Mouse (Mus musculus): ENCODE results near the gene Lrrc4c. TPM values are rescaled to one million over a fixed set of nuclear protein-coding genes. Genes with fewer than 3 reads are reported as not detected.

Gene Lrrc4c
- polyA plus RNA-seq, 1 experiment = not detected

GRCm38 (mm10) chr2:96949531-96949930 lies 631.6 kb downstream of the Lrrc4c start:
- Histone ChIP-seq H3K27ac (ENCODE audit: insufficient read depth, low read length) (no peak overlapping the region), H3K4me3 (ENCODE audit: low read depth, low read length) (no peak overlapping the region), H3K4me1 (ENCODE audit: control insufficient read depth, insufficient read depth, low read length) (no peaks in the 10 kb centered on the region), H3K9me3 (replicated peaks; ENCODE audit: control insufficient read depth, insufficient read depth, low read length, poor library complexity, severe bottlenecking) (no peaks in the 10 kb centered on the region), H3K9ac (ENCODE audit: low read depth, poor library complexity, severe bottlenecking) (no peak overlapping the region), H3K36me3 (ENCODE audit: control insufficient read depth, insufficient read depth, low read length, poor library complexity, severe bottlenecking) (no peaks in the 10 kb centered on the region), H3K27me3 (ENCODE audit: control insufficient read depth, insufficient read depth, low read length, poor library complexity, severe bottlenecking) (no peaks in the 10 kb centered on the region)
- no peak for TF ChIP-seq POLR2A (IDR thresholded peaks at IDR 0.05; ENCODE audit: insufficient read depth, low read length)
- no peak for TF ChIP-seq CTCF (IDR thresholded peaks at IDR 0.05; ENCODE audit: low read depth, low read length)
- TF ChIP-seq EP300 (IDR thresholded peaks at IDR 0.05; ENCODE audit: insufficient read depth, low read depth, low read length) = no peak

GRCm38 (mm10) chr2:96999521-96999920 lies 681.6 kb downstream of the Lrrc4c start:
- no peaks in the 10 kb centered on the region for H3K36me3 ChIP-seq (ENCODE audit: control insufficient read depth, insufficient read depth, low read length, poor library complexity, severe bottlenecking)
- no peak overlapping the region for H3K27ac ChIP-seq (ENCODE audit: insufficient read depth, low read length)
- no peaks in the 10 kb centered on the region for H3K9me3 ChIP-seq (replicated peaks; ENCODE audit: control insufficient read depth, insufficient read depth, low read length, poor library complexity, severe bottlenecking)
- TF ChIP-seq CTCF (IDR thresholded peaks at IDR 0.05; ENCODE audit: low read depth, low read length) (no peak), EP300 (IDR thresholded peaks at IDR 0.05; ENCODE audit: insufficient read depth, low read depth, low read length) (no peak), POLR2A (IDR thresholded peaks at IDR 0.05; ENCODE audit: insufficient read depth, low read length) (no peak)
- H3K4me3 ChIP-seq (ENCODE audit: low read depth, low read length) = no peak overlapping the region
- H3K27me3 ChIP-seq (ENCODE audit: control insufficient read depth, insufficient read depth, low read length, poor library complexity, severe bottlenecking) = no peaks in the 10 kb centered on the region
- H3K4me1 ChIP-seq (ENCODE audit: control insufficient read depth, insufficient read depth, low read length) = no peaks in the 10 kb centered on the region
- H3K9ac ChIP-seq (ENCODE audit: low read depth, poor library complexity, severe bottlenecking) = no peak overlapping the region

- no peaks in the 10 kb centered on the region for H3K36me3 ChIP-seq (ENCODE audit: control insufficient read depth, insufficient read depth, low read length, poor library complexity, severe bottlenecking)
- no peak overlapping the region for H3K27ac ChIP-seq (ENCODE audit: insufficient read depth, low read length)
- H3K27me3 ChIP-seq (ENCODE audit: control insufficient read depth, insufficient read depth, low read length, poor library complexity, severe bottlenecking) = no peaks in the 10 kb centered on the region
- H3K4me3 ChIP-seq (ENCODE audit: low read depth, low read length) = no peak overlapping the region
- TF ChIP-seq EP300 (IDR thresholded peaks at IDR 0.05; ENCODE audit: insufficient read depth, low read depth, low read length) = no peak
- TF ChIP-seq CTCF (IDR thresholded peaks at IDR 0.05; ENCODE audit: low read depth, low read length) = no peak
- no peak for TF ChIP-seq POLR2A (IDR thresholded peaks at IDR 0.05; ENCODE audit: insufficient read depth, low read length)
- H3K4me1 ChIP-seq (ENCODE audit: control insufficient read depth, insufficient read depth, low read length) = no peaks in the 10 kb centered on the region
- no peak overlapping the region for H3K9ac ChIP-seq (ENCODE audit: low read depth, poor library complexity, severe bottlenecking)
- H3K9me3 ChIP-seq (replicated peaks; ENCODE audit: control insufficient read depth, insufficient read depth, low read length, poor library complexity, severe bottlenecking) = no peaks in the 10 kb centered on the region
Measured at GRCm38 (mm10) chr2:97018319-97018718, 700.4 kb downstream of the Lrrc4c start.

- no peaks in the 10 kb centered on the region for H3K36me3 ChIP-seq (ENCODE audit: control insufficient read depth, insufficient read depth, low read length, poor library complexity, severe bottlenecking)
- H3K9me3 ChIP-seq (replicated peaks; ENCODE audit: control insufficient read depth, insufficient read depth, low read length, poor library complexity, severe bottlenecking) = no peaks in the 10 kb centered on the region
- H3K4me3 ChIP-seq (ENCODE audit: low read depth, low read length) = no peak overlapping the region
- H3K4me1 ChIP-seq (ENCODE audit: control insufficient read depth, insufficient read depth, low read length) = no peaks in the 10 kb centered on the region
- H3K27ac ChIP-seq (ENCODE audit: insufficient read depth, low read length) = no peak overlapping the region
- TF ChIP-seq EP300 (IDR thresholded peaks at IDR 0.05; ENCODE audit: insufficient read depth, low read depth, low read length) = no peak
- no peak for TF ChIP-seq POLR2A (IDR thresholded peaks at IDR 0.05; ENCODE audit: insufficient read depth, low read length)
- TF ChIP-seq CTCF (IDR thresholded peaks at IDR 0.05; ENCODE audit: low read depth, low read length) = no peak
- H3K9ac ChIP-seq (ENCODE audit: low read depth, poor library complexity, severe bottlenecking) = no peak overlapping the region
- H3K27me3 ChIP-seq (ENCODE audit: control insufficient read depth, insufficient read depth, low read length, poor library complexity, severe bottlenecking) = no peaks in the 10 kb centered on the region
Measured at GRCm38 (mm10) chr2:97026991-97027390, 709.0 kb downstream of the Lrrc4c start.

- Histone ChIP-seq H3K27ac (ENCODE audit: insufficient read depth, low read length) (no peak overlapping the region), H3K4me3 (ENCODE audit: low read depth, low read length) (no peak overlapping the region), H3K27me3 (ENCODE audit: control insufficient read depth, insufficient read depth, low read length, poor library complexity, severe bottlenecking) (no peaks in the 10 kb centered on the region), H3K9ac (ENCODE audit: low read depth, poor library complexity, severe bottlenecking) (no peak overlapping the region), H3K9me3 (replicated peaks; ENCODE audit: control insufficient read depth, insufficient read depth, low read length, poor library complexity, severe bottlenecking) (no peaks in the 10 kb centered on the region), H3K36me3 (ENCODE audit: control insufficient read depth, insufficient read depth, low read length, poor library complexity, severe bottlenecking) (no peaks in the 10 kb centered on the region), H3K4me1 (ENCODE audit: control insufficient read depth, insufficient read depth, low read length) (no peaks in the 10 kb centered on the region)
- TF ChIP-seq POLR2A (IDR thresholded peaks at IDR 0.05; ENCODE audit: insufficient read depth, low read length) (no peak), EP300 (IDR thresholded peaks at IDR 0.05; ENCODE audit: insufficient read depth, low read depth, low read length) (no peak), CTCF (IDR thresholded peaks at IDR 0.05; ENCODE audit: low read depth, low read length) (no peak)
Measured at GRCm38 (mm10) chr2:97027585-97027984, 709.6 kb downstream of the Lrrc4c start.

- H3K27me3 ChIP-seq (ENCODE audit: control insufficient read depth, insufficient read depth, low read length, poor library complexity, severe bottlenecking) = no peaks in the 10 kb centered on the region
- TF ChIP-seq POLR2A (IDR thresholded peaks at IDR 0.05; ENCODE audit: insufficient read depth, low read length) = no peak
- no peak for TF ChIP-seq EP300 (IDR thresholded peaks at IDR 0.05; ENCODE audit: insufficient read depth, low read depth, low read length)
- TF ChIP-seq CTCF (IDR thresholded peaks at IDR 0.05; ENCODE audit: low read depth, low read length) = no peak
Measured at GRCm38 (mm10) chr2:97036401-97036800, 718.4 kb downstream of the Lrrc4c start.

More at GRCm38 (mm10) chr2:97036401-97036800, 718.4 kb downstream of the Lrrc4c start:
- Histone ChIP-seq H3K27ac (ENCODE audit: insufficient read depth, low read length) (no peak overlapping the region), H3K4me3 (ENCODE audit: low read depth, low read length) (no peak overlapping the region), H3K36me3 (ENCODE audit: control insufficient read depth, insufficient read depth, low read length, poor library complexity, severe bottlenecking) (no peaks in the 10 kb centered on the region), H3K9me3 (replicated peaks; ENCODE audit: control insufficient read depth, insufficient read depth, low read length, poor library complexity, severe bottlenecking) (no peaks in the 10 kb centered on the region), H3K9ac (ENCODE audit: low read depth, poor library complexity, severe bottlenecking) (no peak overlapping the region), H3K4me1 (ENCODE audit: control insufficient read depth, insufficient read depth, low read length) (no peaks in the 10 kb centered on the region)

Data from ES-Bruce4 (cell line).